Mouse (Mus musculus) kidney, adult 9 months (tissue): ENCODE results near the gene Hnrnph1.
A peak's percentile ranks its signal among the peaks of the same experiment; 100 is the strongest.

Experiments used
- DNase-seq: peaks from one replicate; pipeline ENCODE4 v3.0.0; 2022

Gene Hnrnph1

GRCm38 (mm10) chr11:50415563-50416241 is 38.9 kb downstream of the Hnrnph1 start:
- DNase-seq, result no peak

- no peak for DNase-seq
Observed at GRCm38 (mm10) chr11:50417856-50418255, 41.1 kb downstream of the Hnrnph1 start.

- no peak for DNase-seq
Observed at GRCm38 (mm10) chr11:50421461-50421860, 44.7 kb downstream of the Hnrnph1 start.

GRCm38 (mm10) chr11:50421934-50422780 is 45.4 kb downstream of the Hnrnph1 start:
- peak; percentile 60 for DNase-seq

GRCm38 (mm10) chr11:50426056-50426455 is 49.3 kb downstream of the Hnrnph1 start:
- DNase-seq, result peak; percentile 54

- peak; percentile 89 for DNase-seq
Observed at GRCm38 (mm10) chr11:50430277-50431133, 53.7 kb downstream of the Hnrnph1 start, which contains the start of gene Rufy1. Gene Rufy1 (minus strand): TSS chr11:50431125.

GRCm38 (mm10) chr11:50431134-50432068 is 54.6 kb downstream of the Hnrnph1 start:
- DNase-seq, result no peak

- DNase-seq, result no peak
Observed at GRCm38 (mm10) chr11:50432069-50432440, 55.3 kb downstream of the Hnrnph1 start.

- no peak for DNase-seq
Observed at GRCm38 (mm10) chr11:50432896-50433295, 56.1 kb downstream of the Hnrnph1 start.
